Mouse (Mus musculus): Measurements from ENCODE around the gene Tstd1.

- TF ChIP-seq CTCF (IDR thresholded peaks at IDR 0.05; ENCODE audit: control insufficient read depth, insufficient read depth, insufficient read length) (no peak), MAX (IDR thresholded peaks at IDR 0.05) (no peak), MYOG (IDR thresholded peaks at IDR 0.05; ENCODE audit: control insufficient read depth, extremely low read depth, insufficient read length) (no peak), MYOD1 (IDR thresholded peaks at IDR 0.05; ENCODE audit: control insufficient read depth, insufficient read length, low read depth) (no peak)
Observed at GRCm38 (mm10) chr1:171447692-171448091, 29.0 kb downstream of the Tstd1 start.
